Mouse (Mus musculus) ES-Bruce4 (cell line): ENCODE data around the gene Vps37c. TPM values are rescaled to one million over a fixed set of nuclear protein-coding genes. Genes with fewer than 3 reads are reported as not detected.

Experiments
- H3K27ac ChIP-seq: 2 replicates; pipeline ENCODE4 v1.5.1; 2012; ENCODE audit warnings: low read length, inconsistent platforms; ENCODE audit not compliant: insufficient read depth
- H3K27me3 ChIP-seq: 2 replicates; pipeline ENCODE4 v1.6.1; 2012; ENCODE audit warnings: mild to moderate bottlenecking, low read length, inconsistent platforms; ENCODE audit not compliant: control insufficient read depth, poor library complexity, insufficient read depth, severe bottlenecking
- H3K36me3 ChIP-seq: 2 replicates; pipeline ENCODE4 v1.6.1; 2012; ENCODE audit warnings: inconsistent platforms, mild to moderate bottlenecking, low read length, moderate library complexity; ENCODE audit not compliant: control insufficient read depth, poor library complexity, insufficient read depth, severe bottlenecking
- H3K4me1 ChIP-seq: one replicate; pipeline ENCODE4 v1.8.1; 2011; ENCODE audit warnings: low read length; ENCODE audit not compliant: control insufficient read depth, insufficient read depth
- H3K4me3 ChIP-seq: 2 replicates; pipeline ENCODE4 v1.5.1; 2011; ENCODE audit warnings: low read depth, mild to moderate bottlenecking, low read length
- H3K9ac ChIP-seq: 2 replicates; pipeline ENCODE4 v1.6.1; 2012; ENCODE audit warnings: low read depth, mild to moderate bottlenecking, inconsistent platforms; ENCODE audit not compliant: poor library complexity, severe bottlenecking
- H3K9me3 ChIP-seq: replicated peaks from 2 replicates; pipeline ENCODE4 v1.6.1; 2012; ENCODE audit warnings: mild to moderate bottlenecking, low read length, inconsistent platforms; ENCODE audit not compliant: control insufficient read depth, poor library complexity, insufficient read depth, severe bottlenecking
- CTCF ChIP-seq: IDR thresholded peaks from one replicate; pipeline ENCODE4 v1.8.1; 2011; ENCODE audit warnings: low read depth, low read length
- EP300 ChIP-seq: IDR thresholded peaks from 2 replicates; pipeline ENCODE4 v1.6.1; 2011; ENCODE audit warnings: low read depth, low read length; ENCODE audit not compliant: insufficient read depth
- POLR2A ChIP-seq: IDR thresholded peaks from one replicate; pipeline ENCODE4 v1.8.1; 2011; ENCODE audit warnings: low read length; ENCODE audit not compliant: insufficient read depth
- polyA plus RNA-seq: library from polyadenylated mRNA; stranded (reverse); fragments of >200 nt; gene quantifications from 2 replicates; pipeline ENCODE4 v1.2.4, GENCODE M21; 2011; ENCODE audit warnings: low read depth; ENCODE audit not compliant: missing spikeins, insufficient read depth, insufficient read length

The Vps37c gene
- polyA plus RNA-seq, 1 experiment: 11.5 TPM

DNA sequence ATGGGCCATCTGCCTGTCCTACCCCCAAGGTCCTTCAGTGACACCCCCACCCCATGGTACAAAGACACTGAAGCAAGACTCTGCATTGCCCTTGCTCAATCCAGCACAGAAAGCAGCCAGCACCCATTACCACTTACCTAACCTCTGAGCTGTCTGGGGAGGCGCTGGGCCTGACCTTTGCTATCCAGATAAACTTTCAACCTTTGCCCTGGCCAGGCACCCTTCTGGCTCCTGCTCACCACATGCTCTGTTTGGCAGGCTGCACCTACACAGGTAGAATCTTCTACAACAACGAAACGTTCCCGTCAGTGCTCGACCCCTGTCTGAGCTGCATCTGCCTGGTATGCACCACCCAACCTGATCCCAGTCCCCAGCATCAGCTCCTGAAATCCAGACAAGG lies 30.8 kb upstream of the Vps37c start:
- H3K4me3 ChIP-seq: no peak overlapping the region
- H3K36me3 ChIP-seq: no peaks in the 10 kb centered on the region
- H3K27me3 ChIP-seq: no peaks in the 10 kb centered on the region
- H3K9me3 ChIP-seq: no peaks in the 10 kb centered on the region
- H3K4me1 ChIP-seq: no peaks in the 10 kb centered on the region
- no peak for TF ChIP-seq CTCF
- TF ChIP-seq EP300: no peak
- no peak for TF ChIP-seq POLR2A
- no peak overlapping the region for H3K9ac ChIP-seq
- no peak overlapping the region for H3K27ac ChIP-seq

DNA sequence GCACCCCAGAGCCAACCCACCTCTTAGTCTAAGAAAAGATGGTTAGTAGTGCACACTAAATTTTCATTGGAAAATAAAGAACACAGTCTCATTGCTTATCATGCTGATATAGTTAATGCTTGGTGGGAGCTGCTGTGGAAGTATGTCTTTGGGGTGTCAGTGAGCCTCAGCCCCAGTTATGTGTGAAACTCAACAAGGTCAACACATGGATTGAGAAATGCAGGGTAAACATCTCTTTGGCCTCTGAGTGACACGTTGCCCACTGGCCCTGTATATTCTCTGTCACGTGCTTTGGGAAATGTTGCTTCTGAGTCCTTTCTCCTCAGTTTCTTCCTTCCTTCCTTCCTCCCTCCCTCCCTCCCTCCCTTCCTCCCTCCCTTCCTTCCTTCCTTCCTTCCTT lies 30.1 kb upstream of the Vps37c start:
- Histone ChIP-seq H3K9me3 (no peaks in the 10 kb centered on the region), H3K4me3 (no peak overlapping the region), H3K36me3 (no peaks in the 10 kb centered on the region), H3K27me3 (no peaks in the 10 kb centered on the region), H3K27ac (no peak overlapping the region), H3K9ac (no peak overlapping the region), H3K4me1 (no peaks in the 10 kb centered on the region)
- TF ChIP-seq EP300: no peak
- TF ChIP-seq POLR2A: no peak
- TF ChIP-seq CTCF: no peak

DNA sequence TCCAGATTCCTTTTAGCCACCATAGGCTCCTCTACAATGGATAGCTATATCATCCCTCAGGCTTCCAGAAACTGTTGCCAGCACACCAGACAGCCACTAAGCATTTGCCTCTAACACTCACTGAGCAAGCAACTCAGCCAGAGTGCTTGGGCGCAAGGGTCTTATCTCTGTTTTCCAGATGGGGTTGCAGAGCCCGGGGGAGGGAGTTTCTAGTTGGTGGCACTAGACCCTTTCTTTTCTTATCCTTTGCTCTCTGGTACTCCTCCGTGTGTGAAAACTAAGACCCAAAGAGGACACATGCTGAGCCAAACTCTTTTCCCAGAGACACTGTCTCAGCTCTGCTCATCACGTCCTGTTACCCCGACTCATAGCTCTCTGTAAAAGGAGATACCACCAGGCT lies 27.2 kb upstream of the Vps37c start:
- no peaks in the 10 kb centered on the region for H3K4me1 ChIP-seq
- no peak overlapping the region for H3K9ac ChIP-seq
- no peaks in the 10 kb centered on the region for H3K9me3 ChIP-seq
- TF ChIP-seq CTCF (no peak), POLR2A (no peak), EP300 (no peak)
- H3K27ac ChIP-seq: no peak overlapping the region
- H3K27me3 ChIP-seq: no peaks in the 10 kb centered on the region
- H3K36me3 ChIP-seq: no peaks in the 10 kb centered on the region
- H3K4me3 ChIP-seq: no peak overlapping the region

DNA sequence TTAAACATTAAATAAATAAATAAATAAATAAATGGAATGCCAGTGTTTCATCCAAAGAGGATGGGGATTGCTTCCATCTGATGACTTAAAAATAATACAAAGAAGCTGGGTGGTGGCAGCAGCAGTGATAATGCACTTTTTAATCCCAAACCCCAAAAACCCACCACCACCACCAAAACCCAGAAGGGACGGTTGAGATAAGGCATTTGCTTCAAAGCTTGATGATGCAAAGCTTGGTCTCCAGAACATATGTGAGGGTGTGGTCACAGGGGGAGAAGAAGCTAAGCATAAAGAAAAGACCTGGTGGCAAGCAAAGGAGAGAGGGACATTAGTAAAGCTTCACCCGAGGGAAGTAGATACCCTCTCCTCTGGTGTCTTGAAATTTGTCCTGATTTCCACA lies 26.6 kb upstream of the Vps37c start:
- TF ChIP-seq EP300 (no peak), CTCF (no peak), POLR2A (no peak)
- H3K27ac ChIP-seq: no peak overlapping the region
- no peak overlapping the region for H3K4me3 ChIP-seq

DNA sequence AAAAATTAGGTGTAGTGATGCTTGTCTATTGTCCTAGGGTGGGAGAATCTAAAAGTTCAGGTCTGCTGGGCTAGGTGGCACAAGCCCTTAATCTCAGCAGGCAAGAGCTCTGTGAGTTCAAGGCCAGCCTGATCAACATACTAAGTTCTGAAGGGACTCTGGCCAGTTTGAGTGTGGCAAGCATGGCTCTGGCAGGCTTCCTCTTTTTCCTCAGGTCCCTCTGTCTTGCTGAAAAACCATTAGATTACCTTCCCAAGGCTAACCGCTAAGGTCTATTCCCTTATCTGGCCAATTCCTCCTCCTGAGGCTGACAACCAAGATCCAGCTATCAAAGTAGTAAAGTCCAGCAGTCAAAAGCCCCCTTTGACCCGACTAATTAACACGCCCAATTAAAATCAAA lies 25.9 kb upstream of the Vps37c start:
- H3K27me3 ChIP-seq: no peaks in the 10 kb centered on the region
- no peak overlapping the region for H3K4me3 ChIP-seq
- H3K9ac ChIP-seq: no peak overlapping the region
- no peak for TF ChIP-seq CTCF
- no peaks in the 10 kb centered on the region for H3K9me3 ChIP-seq
- no peaks in the 10 kb centered on the region for H3K4me1 ChIP-seq
- no peak overlapping the region for H3K27ac ChIP-seq
- H3K36me3 ChIP-seq: no peaks in the 10 kb centered on the region

More for the DNA sequence above, 26.6 kb upstream of the Vps37c start:
- no peaks in the 10 kb centered on the region for H3K4me1 ChIP-seq
- no peak overlapping the region for H3K9ac ChIP-seq
- no peaks in the 10 kb centered on the region for H3K36me3 ChIP-seq
- no peaks in the 10 kb centered on the region for H3K9me3 ChIP-seq
- H3K27me3 ChIP-seq: no peaks in the 10 kb centered on the region

DNA sequence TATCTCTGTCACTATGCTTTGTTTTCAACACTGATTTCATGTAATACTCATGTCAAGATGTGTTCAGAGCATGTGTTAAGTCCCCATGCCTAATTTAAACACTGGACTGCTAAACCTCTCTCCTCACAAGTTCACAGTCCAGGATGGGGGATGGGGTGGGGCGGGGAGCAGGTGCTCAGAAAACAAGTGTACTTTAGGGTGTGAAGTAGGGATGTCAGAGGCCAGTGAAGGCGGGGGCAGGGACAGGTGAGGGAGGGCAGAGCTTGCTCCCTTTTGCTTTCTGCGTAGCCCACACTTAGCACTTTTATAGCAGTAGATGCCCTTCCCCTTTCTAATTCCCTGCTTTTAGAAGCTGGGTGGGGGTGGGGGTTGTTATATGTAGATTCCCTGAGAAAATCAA lies 23.4 kb upstream of the Vps37c start:
- H3K4me3 ChIP-seq: no peak overlapping the region
- H3K27me3 ChIP-seq: no peaks in the 10 kb centered on the region
- no peaks in the 10 kb centered on the region for H3K4me1 ChIP-seq
- TF ChIP-seq CTCF (no peak), EP300 (no peak), POLR2A (no peak)
- no peaks in the 10 kb centered on the region for H3K9me3 ChIP-seq
- H3K9ac ChIP-seq: no peak overlapping the region
- H3K36me3 ChIP-seq: no peaks in the 10 kb centered on the region
- H3K27ac ChIP-seq: no peak overlapping the region

DNA sequence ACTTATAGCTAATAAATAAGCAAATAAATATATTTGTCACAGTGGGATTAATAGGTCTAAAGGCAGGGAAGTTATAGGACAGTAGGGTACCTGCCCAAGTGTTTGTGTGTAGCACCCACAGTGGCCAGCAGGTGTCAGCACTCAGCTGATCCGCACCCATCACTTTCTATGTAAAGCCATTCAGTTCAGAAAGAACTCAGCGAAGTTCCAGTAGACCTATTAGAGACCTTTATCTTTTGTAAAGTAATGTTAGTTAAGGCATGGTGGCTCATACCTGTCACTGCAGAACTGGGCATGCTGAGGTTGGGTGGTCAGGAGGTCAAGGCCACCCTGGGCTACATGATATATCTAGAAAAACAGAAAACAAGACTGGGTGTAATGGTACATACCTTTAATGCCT lies 23.0 kb upstream of the Vps37c start:
- no peaks in the 10 kb centered on the region for H3K36me3 ChIP-seq
- no peak overlapping the region for H3K4me3 ChIP-seq
- H3K9me3 ChIP-seq: no peaks in the 10 kb centered on the region
- H3K27ac ChIP-seq: no peak overlapping the region
- TF ChIP-seq POLR2A: no peak
- TF ChIP-seq CTCF: peak; percentile 90
- TF ChIP-seq EP300: no peak
- no peaks in the 10 kb centered on the region for H3K27me3 ChIP-seq
- H3K4me1 ChIP-seq: no peaks in the 10 kb centered on the region
- H3K9ac ChIP-seq: no peak overlapping the region
